Mouse (Mus musculus) monocyte, adult 2 months (primary cell): Measurements from ENCODE around the gene Smarcd3.
A peak's percentile ranks its signal among the peaks of the same experiment; 100 is the strongest.

Experiments used
- DNase-seq, 2 experiments: peaks; one replicate each; pipeline ENCODE4 v3.0.0; 2022; ENCODE audit warnings: low spot score in 2 of 2, low read depth in 1 of 2

Smarcd3 gene

DNA sequence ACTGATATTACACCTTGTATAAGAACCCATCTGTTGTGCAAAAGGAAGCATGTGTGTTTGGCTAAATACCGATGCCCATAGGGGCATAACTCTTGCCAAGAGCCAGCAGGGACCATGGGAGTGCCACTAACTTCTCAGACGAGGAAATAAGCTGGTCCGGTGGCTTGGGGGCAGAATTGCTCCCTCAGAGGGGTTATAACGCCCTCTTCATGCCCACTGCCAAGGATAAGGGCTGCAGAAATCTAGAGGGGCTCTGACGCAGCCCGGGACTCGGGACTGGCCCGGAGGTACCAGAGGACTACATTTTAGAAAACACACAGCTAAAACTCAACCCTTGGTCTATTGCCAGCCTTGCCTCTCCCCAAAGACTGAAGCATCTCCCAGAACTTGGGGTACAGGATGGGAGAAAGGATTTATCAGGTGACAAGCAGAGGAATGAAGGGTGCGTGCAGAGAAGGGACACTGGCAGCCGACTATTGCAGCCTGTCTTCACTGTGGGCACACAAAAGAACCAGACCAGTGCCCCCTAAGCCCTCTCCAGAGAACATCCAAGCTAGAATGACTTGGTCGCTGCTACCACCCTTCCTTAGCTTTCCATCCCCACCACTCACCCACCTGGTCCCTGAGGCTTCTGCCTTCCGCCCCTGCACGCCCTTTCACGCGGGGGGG, 26.2 kb downstream of the Smarcd3 start:
- no peak for DNase-seq

- DNase-seq = peak in 1 of 2 experiments; percentile 72
Observed at GRCm38 (mm10) chr5:24597221-24597728, 26.9 kb downstream of the Smarcd3 start.

GRCm38 (mm10) chr5:24596519-24597171, 27.6 kb downstream of the Smarcd3 start:
- DNase-seq = peak in 1 of 2 experiments; percentile 36

- no peak for DNase-seq
Observed at GRCm38 (mm10) chr5:24595786-24596380, 28.3 kb downstream of the Smarcd3 start.

GRCm38 (mm10) chr5:24595261-24595660, 28.9 kb downstream of the Smarcd3 start:
- no peak for DNase-seq

- DNase-seq = no peak
Observed at GRCm38 (mm10) chr5:24594346-24594745, 29.9 kb downstream of the Smarcd3 start.

DNA sequence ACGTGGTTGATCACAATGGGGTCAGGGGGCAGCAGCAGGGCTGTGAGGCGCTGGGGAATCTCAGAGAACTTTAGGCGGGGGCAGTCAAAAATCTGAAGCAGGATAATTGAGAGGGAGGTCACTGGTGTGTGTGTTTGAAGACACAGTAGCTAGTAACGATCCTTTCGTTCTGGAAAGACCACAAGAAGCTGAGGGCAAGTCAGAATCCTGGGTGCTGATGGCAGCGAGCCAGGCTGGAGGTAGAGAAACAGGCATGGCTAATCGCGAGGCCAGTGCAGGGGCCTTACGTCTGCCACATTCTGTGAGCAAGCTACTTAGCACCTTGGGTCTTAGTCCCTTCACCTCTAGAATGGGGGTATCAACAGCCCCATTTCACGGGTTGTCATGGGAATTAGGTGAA, 30.3 kb downstream of the Smarcd3 start:
- DNase-seq = no peak

- DNase-seq = no peak
Observed at GRCm38 (mm10) chr5:24593230-24593629, 31.0 kb downstream of the Smarcd3 start.

DNA sequence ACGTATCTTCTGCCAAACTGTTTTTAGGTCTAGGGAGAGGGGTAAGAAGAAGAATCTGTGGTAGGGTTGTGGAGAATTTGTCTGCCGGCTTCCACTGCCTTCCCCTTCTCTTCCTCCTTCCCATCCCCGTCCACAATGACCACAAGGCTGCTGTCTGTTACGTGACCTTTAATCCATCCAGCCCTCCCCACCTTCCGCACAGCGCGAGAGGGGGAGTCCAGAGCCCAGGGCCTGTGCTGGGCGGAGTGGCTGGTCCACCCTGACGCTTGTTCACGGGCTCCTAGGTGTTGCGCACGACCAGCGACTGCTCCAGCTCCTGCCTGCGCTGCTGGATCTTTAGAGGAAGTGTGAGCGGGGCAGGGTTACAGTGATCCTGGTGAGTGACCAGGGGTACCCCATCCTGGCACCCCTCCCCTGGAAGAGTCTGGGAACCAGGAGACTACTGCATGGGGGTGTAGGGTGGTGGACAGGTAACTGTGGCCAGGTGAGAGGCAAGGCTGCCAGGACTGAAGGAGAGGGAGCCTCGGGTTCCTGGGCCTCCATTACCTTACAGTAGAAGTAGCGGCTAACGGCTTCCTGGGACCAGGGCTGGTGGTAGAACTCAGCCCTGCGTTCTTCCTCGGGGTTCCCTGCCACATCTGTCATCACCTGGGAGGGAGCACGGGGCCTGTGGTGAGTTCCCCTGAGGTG, 31.6 kb downstream of the Smarcd3 start:
- no peak for DNase-seq

GRCm38 (mm10) chr5:24591796-24592470, 32.3 kb downstream of the Smarcd3 start:
- no peak for DNase-seq

GRCm38 (mm10) chr5:24591268-24591721, 32.9 kb downstream of the Smarcd3 start:
- DNase-seq = no peak

DNA sequence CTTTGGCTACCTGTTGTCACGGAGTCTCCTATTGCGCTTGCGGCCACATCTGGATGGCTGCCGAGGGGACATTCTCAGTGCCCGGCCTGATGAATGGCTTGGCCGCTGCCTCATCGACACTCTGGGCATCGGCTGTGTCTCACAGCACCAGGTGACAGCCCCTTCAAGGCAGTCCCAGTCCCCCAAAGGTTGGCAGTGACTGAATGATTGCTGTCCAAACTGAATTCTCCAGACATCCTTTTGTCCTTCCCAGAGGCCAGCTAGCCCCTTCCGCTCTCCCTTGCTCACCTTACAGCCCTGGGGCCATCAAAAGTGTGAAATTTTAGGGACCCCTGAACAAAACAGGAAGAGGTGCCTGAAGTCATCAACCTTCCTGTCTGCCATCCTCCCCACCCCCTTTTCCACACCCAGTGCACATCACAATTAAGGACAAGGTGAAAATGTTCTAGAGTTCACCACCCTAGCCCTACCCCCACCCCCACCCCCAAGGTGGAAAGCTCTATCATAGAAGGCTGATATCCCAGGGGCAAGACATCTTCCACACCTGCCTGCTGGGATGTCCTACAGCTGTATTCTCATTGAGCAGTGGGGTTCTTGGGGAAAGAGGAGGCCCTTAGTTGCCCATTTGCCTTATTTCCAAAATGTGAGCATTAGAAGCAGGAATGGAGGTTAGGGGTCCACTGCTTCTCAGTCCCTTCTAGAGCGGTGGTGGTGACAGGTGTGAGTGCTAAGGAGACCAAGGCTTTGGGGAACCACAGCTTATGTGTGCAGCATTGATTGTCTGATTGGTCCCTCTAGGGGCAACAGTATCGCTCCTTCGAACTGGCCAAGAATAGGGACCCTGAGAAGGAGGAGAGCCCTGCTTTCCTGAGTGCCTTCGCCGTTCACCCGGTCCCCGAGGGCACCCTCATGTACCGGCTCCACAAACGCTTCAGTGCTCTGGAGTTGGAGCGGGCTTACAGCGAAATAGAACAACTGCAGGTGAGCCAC, 34.4 kb downstream of the Smarcd3 start:
- DNase-seq = no peak

DNA sequence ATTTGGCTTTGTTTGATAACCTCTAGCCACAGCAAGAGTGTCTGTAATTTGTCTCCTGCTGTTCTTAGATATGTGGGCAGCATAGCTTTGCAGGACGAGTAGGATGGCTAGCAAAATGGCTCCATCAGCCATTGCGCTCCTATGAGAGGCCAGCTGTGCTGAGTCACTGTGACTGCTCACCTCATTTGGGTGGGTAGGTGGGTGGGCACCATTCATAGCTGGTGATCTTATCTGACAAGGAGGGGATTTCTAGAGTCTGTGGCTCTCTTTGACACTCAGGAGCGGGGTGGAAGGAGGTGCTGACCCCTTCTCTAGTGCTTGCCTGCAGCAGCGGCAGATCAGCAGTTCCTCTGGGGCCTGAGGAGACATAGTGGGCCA, 37.0 kb downstream of the Smarcd3 start:
- DNase-seq = no peak

GRCm38 (mm10) chr5:24586547-24587199, 37.5 kb downstream of the Smarcd3 start, which contains the start of gene Chpf2:
Gene Chpf2 (plus strand): TSS chr5:24586741.
- DNase-seq = peak in 1 of 2 experiments; percentile 53

DNA sequence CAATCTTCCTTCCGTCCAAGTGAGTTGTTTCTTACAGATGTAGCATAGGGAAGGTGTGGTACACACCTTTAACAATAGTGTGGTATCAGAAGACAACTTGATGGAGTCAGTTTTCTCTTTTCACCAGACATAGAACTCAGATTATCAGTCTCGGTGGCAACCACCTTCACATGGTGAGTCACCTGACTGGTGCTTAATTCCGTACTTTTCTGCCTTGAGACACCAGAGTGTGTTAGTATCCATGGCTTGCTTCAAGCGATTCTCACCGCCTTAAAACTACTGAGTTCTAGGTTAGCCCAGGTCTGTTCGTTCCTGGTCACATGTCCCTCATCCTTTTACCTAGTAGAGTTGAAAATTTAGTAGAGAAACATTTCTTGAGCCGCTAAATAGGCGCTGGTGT, 38.1 kb downstream of the Smarcd3 start:
- no peak for DNase-seq

GRCm38 (mm10) chr5:24578109-24578963, 45.9 kb downstream of the Smarcd3 start:
- DNase-seq = no peak

- peak; percentile 99 for DNase-seq
Observed at GRCm38 (mm10) chr5:24577183-24577929, 46.9 kb downstream of the Smarcd3 start, which contains the start of gene Abcf2. Gene Abcf2 (minus strand): TSS chr5:24577467.
